29 mouse cellular contexts compared by ENCODE assay signal in the genomic region with DNA sequence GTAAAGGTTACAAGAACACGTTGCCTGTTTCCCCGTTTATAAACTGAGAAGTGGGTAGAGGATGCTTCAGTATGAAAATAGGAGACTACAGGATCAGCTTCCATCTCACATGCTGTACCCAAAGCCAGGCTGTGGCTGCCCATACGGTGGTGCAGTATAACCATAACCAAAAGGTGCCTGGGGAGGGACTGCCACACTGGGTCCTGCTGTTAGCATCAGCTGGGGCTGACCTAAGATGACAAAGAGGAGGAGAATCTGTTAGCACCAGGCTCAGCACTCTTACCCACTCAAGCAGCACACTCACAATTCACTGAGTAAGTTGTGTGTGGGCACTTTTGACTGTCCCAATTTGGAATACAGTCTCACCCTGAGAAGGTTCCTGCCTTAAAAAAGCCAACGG.
"Had no signal": no experiment of that assay in that cellular context is flagged by ENCODE, and none has a peak within 500 bp of the region (broad histone marks: within the 10 kb centered on the region; RNA-seq: fewer than 3 reads in every experiment).

No protein-coding gene starts in this region.

- H3K4me2 ChIP-seq: embryonic facial prominence, embryonic 12.5 days; embryonic facial prominence, embryonic 13.5 days; embryonic facial prominence, embryonic 15.5 days; forebrain, embryonic 12.5 days; forebrain, embryonic 13.5 days; forebrain, embryonic 15.5 days had no signal

- H3K4me1 ChIP-seq: embryonic facial prominence, embryonic 10.5 days; embryonic facial prominence, embryonic 12.5 days; embryonic facial prominence, embryonic 13.5 days; embryonic facial prominence, embryonic 15.5 days; forebrain, embryonic 10.5 days; forebrain, embryonic 12.5 days; forebrain, embryonic 13.5 days; forebrain, embryonic 15.5 days; heart, embryonic 10.5 days had no signal

- H3K27me3 ChIP-seq: embryonic facial prominence, embryonic 12.5 days; embryonic facial prominence, embryonic 13.5 days; embryonic facial prominence, embryonic 15.5 days; forebrain, embryonic 12.5 days; forebrain, embryonic 13.5 days; forebrain, embryonic 15.5 days had no signal

- H3K9ac ChIP-seq: embryonic facial prominence, embryonic 12.5 days; embryonic facial prominence, embryonic 13.5 days; embryonic facial prominence, embryonic 15.5 days; forebrain, embryonic 12.5 days; forebrain, embryonic 13.5 days; forebrain, embryonic 15.5 days; forebrain, postnatal 0 days had no signal

- H3K4me3 ChIP-seq: embryonic facial prominence, embryonic 10.5 days; embryonic facial prominence, embryonic 12.5 days; embryonic facial prominence, embryonic 13.5 days; embryonic facial prominence, embryonic 15.5 days; erythroblast, embryonic 14.5 days; forebrain, embryonic 10.5 days; forebrain, embryonic 12.5 days; forebrain, embryonic 13.5 days; forebrain, embryonic 15.5 days; gastrocnemius, adult 2 months; heart, adult 2 months; heart, embryonic 10.5 days had no signal

- ATAC-seq: forebrain, embryonic 13.5 days; forebrain, embryonic 14.5 days; forebrain, embryonic 15.5 days; forebrain, embryonic 16.5 days; forebrain, postnatal 0 days had no signal

- H3K27ac ChIP-seq: embryonic facial prominence, embryonic 10.5 days; embryonic facial prominence, embryonic 12.5 days; embryonic facial prominence, embryonic 13.5 days; embryonic facial prominence, embryonic 15.5 days; forebrain, embryonic 10.5 days; forebrain, embryonic 12.5 days; forebrain, embryonic 13.5 days; forebrain, embryonic 15.5 days; gastrocnemius, adult 2 months; heart, adult 2 months; heart, embryonic 10.5 days had no signal

- H3K9me3 ChIP-seq: embryonic facial prominence, embryonic 10.5 days; embryonic facial prominence, embryonic 12.5 days; embryonic facial prominence, embryonic 13.5 days; embryonic facial prominence, embryonic 15.5 days; forebrain, embryonic 10.5 days; forebrain, embryonic 12.5 days; forebrain, embryonic 13.5 days; forebrain, embryonic 15.5 days; heart, embryonic 10.5 days had no signal

- DNase-seq: cerebellum, adult 2 months; cerebellum, adult 8-10 months; cerebellum, adult 9-10 months; cerebellum, adult 9-11 months; cerebellum, postnatal 10 days; cerebellum, postnatal 14 days; cerebellum, postnatal 25 days; cerebellum, postnatal 36 days; embryo, embryonic 11 days; forebrain, postnatal 0 days; gastrocnemius, adult 2 months; gastrocnemius, postnatal 10 days; gastrocnemius, postnatal 14 days; gastrocnemius, postnatal 25 days; gastrocnemius, postnatal 36 days; heart, adult 18-20 months; heart, adult 2 months had no signal
